Mouse (Mus musculus): ENCODE results near the gene Rbm47. TPM values are rescaled to one million over a fixed set of nuclear protein-coding genes. Genes with fewer than 3 reads are reported as not detected.

Rbm47 gene
- polyA plus RNA-seq, 1 experiment from 2014 or later, result 79.1 TPM

DNA sequence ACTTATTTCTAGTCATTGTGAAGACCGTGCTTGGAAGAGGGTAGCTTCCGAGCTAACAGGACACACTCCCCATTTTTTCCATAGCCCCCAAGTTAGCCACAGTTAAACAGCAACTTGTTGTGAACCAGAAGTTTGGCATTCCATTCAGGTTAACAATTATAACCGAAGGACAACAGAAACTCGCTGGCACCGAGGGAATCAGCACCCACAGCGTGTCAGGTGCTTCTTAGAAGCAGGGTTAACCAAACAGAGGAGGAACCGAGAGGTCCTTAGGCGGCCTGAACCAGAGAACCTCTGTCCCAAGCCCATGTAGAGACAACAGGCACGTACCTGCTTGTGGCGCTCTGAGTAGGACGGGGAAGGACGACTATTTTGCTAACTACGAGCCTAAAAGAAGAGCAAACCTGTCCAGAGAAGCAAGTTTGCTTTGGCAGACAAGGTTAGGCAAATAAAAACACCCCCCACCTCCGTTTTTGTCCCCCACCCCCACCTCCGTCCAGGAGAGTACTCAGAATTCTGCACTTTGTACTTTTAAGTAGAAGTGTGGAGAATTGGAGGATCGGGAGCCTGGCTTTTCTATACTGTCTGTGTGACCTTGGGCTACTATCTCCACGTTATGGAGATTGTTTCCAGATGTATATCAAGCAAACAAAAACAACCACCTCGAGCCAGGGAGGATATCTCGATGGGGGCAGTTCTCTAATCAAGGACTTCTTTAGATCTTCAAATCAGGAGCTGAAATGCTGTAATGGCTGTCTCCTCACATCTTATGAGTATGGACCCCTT lies 91.3 kb downstream of the Rbm47 start:
- Histone ChIP-seq H3K27me3 (ENCODE audit: control insufficient read depth, insufficient read depth, low read length) (no peaks in the 10 kb centered on the region), H3K36me3 (ENCODE audit: control insufficient read depth, insufficient read depth, low read length) (no peaks in the 10 kb centered on the region), H3K4me3 (replicated peaks; ENCODE audit: low read length) (peak overlapping the region; percentile 51), H3K9me3 (replicated peaks; ENCODE audit: control insufficient read depth, low read length) (no peaks in the 10 kb centered on the region), H3K27ac (ENCODE audit: low read length) (peak overlapping the region; percentile 98), H3K9ac (ENCODE audit: low read length) (peak overlapping the region; percentile 65), H3K4me1 (ENCODE audit: control insufficient read depth, insufficient read depth, low read length) (peaks cover 18% of the 10 kb centered on the region), H3K4me2 (ENCODE audit: low read depth, low read length) (peak overlapping the region; percentile 49)
- WGBS, result 52% methylated on average over 19 of the region's 19 CpGs
- ATAC-seq (ENCODE audit: insufficient read depth, low FRiP score), result 0 out of 2 replicates have a peak, but pooled peaks have one; percentile 26

DNA sequence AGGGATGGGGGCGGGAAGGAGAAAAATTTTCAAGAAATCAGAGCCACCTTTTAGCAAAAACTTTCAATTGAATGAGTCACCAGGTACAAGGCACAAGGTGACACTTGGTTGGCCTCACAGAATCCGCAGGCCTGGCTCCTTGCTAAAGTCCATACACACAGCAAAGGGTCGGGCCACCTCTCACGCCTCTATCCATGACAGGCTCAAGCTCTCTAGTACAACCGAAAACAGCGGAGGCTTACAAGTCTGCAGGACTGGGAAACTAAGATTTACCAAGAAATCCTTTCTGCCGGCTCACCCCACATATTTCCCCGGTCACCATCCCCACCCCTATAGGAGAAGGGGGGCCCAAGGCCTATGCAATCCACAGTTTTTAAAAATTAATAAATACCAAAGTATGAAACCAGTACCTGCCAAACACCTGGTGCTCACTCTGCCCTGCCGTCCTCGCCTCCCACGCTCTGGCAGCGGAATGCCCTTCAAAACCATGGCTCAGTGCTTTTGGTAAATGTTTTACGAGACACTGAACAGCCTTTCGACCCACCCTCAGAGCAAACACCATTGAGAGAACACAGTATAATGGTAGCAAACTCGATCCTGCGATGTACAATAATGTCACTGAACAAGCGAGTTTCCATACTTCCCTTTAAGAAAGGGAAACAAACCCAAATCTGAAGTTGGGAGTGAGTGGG lies 92.2 kb downstream of the Rbm47 start:
- Histone ChIP-seq H3K27ac (ENCODE audit: low read length) (peak overlapping the region; percentile 98), H3K4me3 (replicated peaks; ENCODE audit: low read length) (peak overlapping the region; percentile 51), H3K9me3 (replicated peaks; ENCODE audit: control insufficient read depth, low read length) (no peaks in the 10 kb centered on the region), H3K9ac (ENCODE audit: low read length) (peak overlapping the region; percentile 72), H3K27me3 (ENCODE audit: control insufficient read depth, insufficient read depth, low read length) (no peaks in the 10 kb centered on the region), H3K4me1 (ENCODE audit: control insufficient read depth, insufficient read depth, low read length) (peaks cover 20% of the 10 kb centered on the region), H3K4me2 (ENCODE audit: low read depth, low read length) (peak overlapping the region; percentile 50), H3K36me3 (ENCODE audit: control insufficient read depth, insufficient read depth, low read length) (no peaks in the 10 kb centered on the region)
- WGBS, result 51% methylated on average over 17 of the region's 17 CpGs
- peak; percentile 77; the same call in 1 of the 2 replicates for ATAC-seq (ENCODE audit: insufficient read depth, low FRiP score)

DNA sequence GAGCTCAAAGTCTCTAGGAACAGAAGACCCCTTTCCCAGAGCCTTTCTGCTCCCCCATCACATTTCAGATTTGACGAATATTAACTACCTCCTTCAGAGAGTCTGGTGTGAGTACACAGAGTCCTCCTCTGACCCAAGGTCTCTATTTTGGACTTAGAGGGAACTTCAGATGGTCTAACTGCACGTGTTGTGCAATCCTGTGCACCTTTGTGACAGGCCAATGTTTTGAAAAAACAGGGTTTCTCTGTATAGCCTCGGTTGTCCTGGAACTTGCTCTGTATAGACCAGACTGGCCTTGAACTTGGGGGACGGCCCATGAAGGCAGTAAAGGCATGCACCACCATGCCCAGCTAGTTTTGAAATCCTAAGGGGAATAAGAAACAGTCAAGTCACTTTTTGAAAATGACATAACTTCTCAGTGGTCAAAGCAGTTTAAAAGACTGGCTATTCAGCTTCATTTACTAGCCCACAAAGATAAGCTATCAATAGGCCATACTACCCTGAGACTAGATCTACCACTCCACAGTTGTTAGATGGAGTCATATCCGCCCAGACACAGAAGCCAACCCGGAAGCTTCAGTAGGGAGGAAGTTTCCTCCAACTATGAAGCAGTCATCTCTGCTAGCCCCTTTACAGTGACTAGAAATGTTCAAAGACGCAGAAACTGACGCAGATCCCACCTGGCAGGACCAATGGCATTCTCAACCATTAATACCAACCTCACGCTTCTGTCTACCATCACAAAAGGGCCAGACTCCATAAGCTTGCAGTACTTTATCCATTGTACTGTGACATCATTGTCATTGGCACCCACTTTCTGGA lies 93.3 kb downstream of the Rbm47 start:
- Histone ChIP-seq H3K9ac (ENCODE audit: low read length) (peak overlapping the region; percentile 24), H3K9me3 (replicated peaks; ENCODE audit: control insufficient read depth, low read length) (no peaks in the 10 kb centered on the region), H3K27me3 (ENCODE audit: control insufficient read depth, insufficient read depth, low read length) (no peaks in the 10 kb centered on the region), H3K4me1 (ENCODE audit: control insufficient read depth, insufficient read depth, low read length) (peaks cover 20% of the 10 kb centered on the region), H3K4me3 (replicated peaks; ENCODE audit: low read length) (peak overlapping the region; percentile 51), H3K36me3 (ENCODE audit: control insufficient read depth, insufficient read depth, low read length) (no peaks in the 10 kb centered on the region), H3K27ac (ENCODE audit: low read length) (peak overlapping the region; percentile 98), H3K4me2 (ENCODE audit: low read depth, low read length) (peak overlapping the region; percentile 50)
- no peak for ATAC-seq (ENCODE audit: insufficient read depth, low FRiP score)
- 61% methylated on average over 9 of the region's 9 CpGs for WGBS

DNA sequence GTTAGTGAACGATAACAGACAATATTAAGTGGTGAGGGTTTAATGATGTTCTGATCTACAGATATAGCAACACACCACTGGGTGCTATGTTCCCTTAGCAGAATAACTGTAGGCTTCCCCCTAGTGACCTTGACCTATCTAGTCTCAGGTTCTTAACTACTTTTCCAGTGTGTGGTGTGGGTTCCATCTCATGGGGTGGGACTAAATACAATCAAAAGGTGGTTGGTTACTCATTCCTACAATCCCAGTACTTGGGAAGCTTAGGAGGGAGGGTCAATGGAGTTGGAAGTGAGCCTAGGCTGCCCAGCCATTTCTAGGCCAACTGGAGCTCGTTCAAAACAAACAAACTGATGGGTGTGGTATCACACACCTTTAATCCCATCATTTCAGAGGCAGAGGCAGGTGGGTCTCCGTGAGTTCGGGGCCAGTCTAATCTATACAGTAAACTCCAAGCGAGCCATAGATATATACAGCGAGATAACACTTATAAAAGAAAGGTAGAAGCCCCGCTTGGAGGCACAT lies 94.4 kb downstream of the Rbm47 start:
- Histone ChIP-seq H3K4me2 (ENCODE audit: low read depth, low read length) (peak overlapping the region; percentile 50), H3K27ac (ENCODE audit: low read length) (peak overlapping the region; percentile 86), H3K4me3 (replicated peaks; ENCODE audit: low read length) (peak overlapping the region; percentile 51), H3K27me3 (ENCODE audit: control insufficient read depth, insufficient read depth, low read length) (no peaks in the 10 kb centered on the region), H3K9ac (ENCODE audit: low read length) (no peak overlapping the region), H3K9me3 (replicated peaks; ENCODE audit: control insufficient read depth, low read length) (no peaks in the 10 kb centered on the region), H3K4me1 (ENCODE audit: control insufficient read depth, insufficient read depth, low read length) (peaks cover 28% of the 10 kb centered on the region), H3K36me3 (ENCODE audit: control insufficient read depth, insufficient read depth, low read length) (no peaks in the 10 kb centered on the region)
- 73% methylated on average over 7 of the region's 7 CpGs for WGBS
- ATAC-seq (ENCODE audit: insufficient read depth, low FRiP score), result no peak

DNA sequence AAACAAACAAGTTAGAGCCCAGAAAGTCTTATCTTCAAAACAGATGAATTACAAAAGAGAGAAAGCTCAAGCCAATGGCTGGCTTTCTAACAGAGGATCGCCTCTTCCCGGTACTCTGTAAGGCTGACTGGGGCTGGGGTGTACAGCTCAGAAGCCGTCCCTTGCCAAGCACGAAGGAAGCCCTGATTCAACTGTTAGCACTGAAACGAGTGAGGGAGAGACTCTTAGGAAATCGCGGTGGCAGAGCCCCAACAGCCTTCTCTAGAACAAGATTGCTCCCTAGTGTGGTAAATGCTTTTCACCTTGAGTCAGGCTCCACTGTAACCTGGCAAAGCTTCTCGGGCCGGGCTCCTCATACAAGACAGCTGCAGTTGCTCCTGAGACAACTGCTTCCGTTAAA lies 95.5 kb downstream of the Rbm47 start:
- H3K4me1 ChIP-seq (ENCODE audit: control insufficient read depth, insufficient read depth, low read length), result peaks cover 25% of the 10 kb centered on the region
- peak overlapping the region; percentile 50 for H3K4me2 ChIP-seq (ENCODE audit: low read depth, low read length)
- peak overlapping the region; percentile 86 for H3K27ac ChIP-seq (ENCODE audit: low read length)
- no peak for ATAC-seq (ENCODE audit: insufficient read depth, low FRiP score)
- no peaks in the 10 kb centered on the region for H3K36me3 ChIP-seq (ENCODE audit: control insufficient read depth, insufficient read depth, low read length)
- 8% methylated on average over 10 of the region's 10 CpGs for WGBS
- H3K9me3 ChIP-seq (replicated peaks; ENCODE audit: control insufficient read depth, low read length), result no peaks in the 10 kb centered on the region
- peak overlapping the region; percentile 66 for H3K9ac ChIP-seq (ENCODE audit: low read length)
- no peaks in the 10 kb centered on the region for H3K27me3 ChIP-seq (ENCODE audit: control insufficient read depth, insufficient read depth, low read length)
- peak overlapping the region; percentile 51 for H3K4me3 ChIP-seq (replicated peaks; ENCODE audit: low read length)

DNA sequence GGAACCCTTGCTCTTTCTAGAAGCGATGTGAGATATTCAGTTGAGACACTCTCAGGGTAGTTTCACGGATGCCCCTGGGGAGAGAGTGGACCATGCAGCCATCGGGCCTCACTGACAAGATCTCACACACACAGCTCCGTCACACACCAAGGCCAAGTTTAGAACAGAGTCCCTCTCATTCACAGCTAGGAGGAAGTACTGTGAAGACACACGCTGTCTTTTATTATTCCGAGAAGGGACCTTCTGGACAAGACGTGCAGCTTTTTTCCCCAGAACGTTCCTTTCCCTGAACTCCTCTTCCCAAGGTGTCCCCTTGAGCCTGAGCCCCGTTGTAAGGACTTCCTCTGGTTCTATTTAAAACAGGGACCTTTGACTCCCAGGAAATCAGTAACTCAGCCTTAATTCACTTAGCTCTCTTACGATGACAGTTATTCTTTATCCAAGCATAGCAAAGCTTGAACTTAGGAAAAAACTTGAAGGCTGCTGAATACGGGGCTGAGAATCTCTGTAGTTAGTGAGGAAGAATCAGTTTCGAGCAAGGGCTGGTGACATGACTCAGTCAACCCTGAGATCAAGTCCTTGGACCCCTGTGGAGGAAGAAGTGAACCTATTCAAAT lies 96.1 kb downstream of the Rbm47 start:
- Histone ChIP-seq H3K4me2 (ENCODE audit: low read depth, low read length) (peak overlapping the region; percentile 50), H3K4me3 (replicated peaks; ENCODE audit: low read length) (peak overlapping the region; percentile 51; the same call in 1 of the 2 replicates), H3K27ac (ENCODE audit: low read length) (peak overlapping the region; percentile 86), H3K9me3 (replicated peaks; ENCODE audit: control insufficient read depth, low read length) (no peaks in the 10 kb centered on the region), H3K36me3 (ENCODE audit: control insufficient read depth, insufficient read depth, low read length) (no peaks in the 10 kb centered on the region), H3K27me3 (ENCODE audit: control insufficient read depth, insufficient read depth, low read length) (no peaks in the 10 kb centered on the region), H3K4me1 (ENCODE audit: control insufficient read depth, insufficient read depth, low read length) (peaks cover 25% of the 10 kb centered on the region), H3K9ac (ENCODE audit: low read length) (peak overlapping the region; percentile 31)
- no peak for ATAC-seq (ENCODE audit: insufficient read depth, low FRiP score)
- whole genome bisulfite sequencing, result 40% methylated on average over 12 of the region's 12 CpGs

DNA sequence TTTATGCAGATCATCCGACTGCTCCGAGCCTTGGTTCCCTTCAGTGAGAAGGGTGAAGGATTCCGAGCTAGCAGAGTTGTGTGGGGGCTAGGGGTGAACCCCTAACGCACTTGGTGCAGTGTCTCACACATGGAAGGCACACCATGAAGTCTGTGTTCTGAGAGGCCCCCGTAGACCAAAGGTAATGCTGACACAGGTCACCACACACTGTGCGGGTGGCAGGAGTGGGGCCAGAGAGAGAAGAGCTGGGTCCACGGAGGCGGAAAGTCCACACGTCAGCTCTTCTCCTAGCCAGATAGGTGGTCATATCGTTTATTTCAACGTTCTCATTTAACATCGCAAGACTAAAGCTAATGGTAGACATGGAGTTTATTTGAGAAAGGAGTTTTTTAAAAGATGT lies 97.0 kb downstream of the Rbm47 start:
- H3K27ac ChIP-seq (ENCODE audit: low read length), result peak overlapping the region; percentile 86
- WGBS, result 81% methylated on average over 12 of the region's 12 CpGs
- H3K4me2 ChIP-seq (ENCODE audit: low read depth, low read length), result no peak overlapping the region
- peaks cover 28% of the 10 kb centered on the region for H3K4me1 ChIP-seq (ENCODE audit: control insufficient read depth, insufficient read depth, low read length)
- H3K9ac ChIP-seq (ENCODE audit: low read length), result peak overlapping the region; percentile 39; the same call in 1 of the 2 replicates
- H3K36me3 ChIP-seq (ENCODE audit: control insufficient read depth, insufficient read depth, low read length), result no peaks in the 10 kb centered on the region
- ATAC-seq (ENCODE audit: insufficient read depth, low FRiP score), result no peak
- H3K4me3 ChIP-seq (replicated peaks; ENCODE audit: low read length), result no peak overlapping the region
- H3K9me3 ChIP-seq (replicated peaks; ENCODE audit: control insufficient read depth, low read length), result no peaks in the 10 kb centered on the region
- H3K27me3 ChIP-seq (ENCODE audit: control insufficient read depth, insufficient read depth, low read length), result no peaks in the 10 kb centered on the region

DNA sequence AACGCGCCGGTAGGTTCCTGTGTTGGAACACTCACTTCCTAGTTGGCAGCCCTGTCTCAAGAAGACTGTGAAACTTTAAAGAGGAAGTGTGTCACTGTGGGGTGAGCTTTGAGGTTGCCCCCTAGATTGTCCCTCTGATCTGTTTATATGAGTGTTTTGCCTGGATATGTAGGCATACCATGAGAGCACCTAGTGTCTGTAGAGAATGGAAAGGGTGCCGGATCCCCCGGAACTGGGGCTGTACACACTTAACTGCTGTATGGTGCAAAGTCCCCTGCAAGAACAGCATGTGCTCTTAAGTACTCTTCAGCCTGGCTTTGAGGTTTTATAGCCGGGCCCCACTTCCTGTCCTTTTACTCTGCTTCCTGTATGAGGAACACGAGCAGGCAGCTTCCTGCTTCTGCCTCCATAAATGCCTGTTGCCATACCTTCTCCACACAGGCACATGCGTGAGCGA lies 97.9 kb downstream of the Rbm47 start:
- Histone ChIP-seq H3K27ac (ENCODE audit: low read length) (peak overlapping the region; percentile 86), H3K4me2 (ENCODE audit: low read depth, low read length) (peak overlapping the region; percentile 6; the same call in 1 of the 2 replicates), H3K27me3 (ENCODE audit: control insufficient read depth, insufficient read depth, low read length) (no peaks in the 10 kb centered on the region), H3K9me3 (replicated peaks; ENCODE audit: control insufficient read depth, low read length) (no peaks in the 10 kb centered on the region), H3K9ac (ENCODE audit: low read length) (no peak overlapping the region), H3K36me3 (ENCODE audit: control insufficient read depth, insufficient read depth, low read length) (no peaks in the 10 kb centered on the region), H3K4me3 (replicated peaks; ENCODE audit: low read length) (no peak overlapping the region), H3K4me1 (ENCODE audit: control insufficient read depth, insufficient read depth, low read length) (peaks cover 33% of the 10 kb centered on the region)
- WGBS, result 70% methylated on average over 9 of the region's 9 CpGs
- peak; percentile 37; the same call in 1 of the 2 replicates for ATAC-seq (ENCODE audit: insufficient read depth, low FRiP score)
